Mouse (Mus musculus): ENCODE results near the gene Golph3.

- TF ChIP-seq EP300 (IDR thresholded peaks at IDR 0.05; ENCODE audit: low read depth in 1 of 2, low read length in 2 of 2) (no peak), POLR2A (IDR thresholded peaks at IDR 0.05; ENCODE audit: control insufficient read depth in 1 of 2, insufficient read depth in 1 of 2, low read depth in 1 of 2, low read length in 2 of 2, poor library complexity in 1 of 2) (no peak), MAFK (IDR thresholded peaks at IDR 0.05; ENCODE audit: borderline replicate concordance, low read depth, low read length) (no peak), USF1 (IDR thresholded peaks at IDR 0.05; ENCODE audit: low read depth, low read length) (no peak), CHD1 (IDR thresholded peaks at IDR 0.05; ENCODE audit: low read depth, low read length) (no peak), GATA1 (IDR thresholded peaks at IDR 0.05; ENCODE audit: low read depth, low read length) (no peak)
These were observed 44.3 kb downstream of the Golph3 start for GRCm38 (mm10) chr15:12365416-12366071.

All from MEL (cell line).